Mouse (Mus musculus) frontal cortex, postnatal 25 days (tissue): ENCODE results near the gene Pde4d.
A peak's percentile ranks its signal among the peaks of the same experiment; 100 is the strongest.

Experiments
- DNase-seq, 2 experiments: peaks; one replicate each; pipeline ENCODE4 v3.0.0; 2022; ENCODE audit warnings: low spot score in 2 of 2

Gene Pde4d

GRCm38 (mm10) chr13:108449116-108450097 is at the start of gene Pde4d:
Gene Pde4d, plus strand, starts transcription at chr13:108449948.
- peak; percentile 13 to 15 for DNase-seq

- no peak for DNase-seq
Measured at GRCm38 (mm10) chr13:108403197-108403596, 46.6 kb upstream of the Pde4d start.

- DNase-seq, result no peak
Measured at GRCm38 (mm10) chr13:108404372-108404771, 45.4 kb upstream of the Pde4d start.

DNA sequence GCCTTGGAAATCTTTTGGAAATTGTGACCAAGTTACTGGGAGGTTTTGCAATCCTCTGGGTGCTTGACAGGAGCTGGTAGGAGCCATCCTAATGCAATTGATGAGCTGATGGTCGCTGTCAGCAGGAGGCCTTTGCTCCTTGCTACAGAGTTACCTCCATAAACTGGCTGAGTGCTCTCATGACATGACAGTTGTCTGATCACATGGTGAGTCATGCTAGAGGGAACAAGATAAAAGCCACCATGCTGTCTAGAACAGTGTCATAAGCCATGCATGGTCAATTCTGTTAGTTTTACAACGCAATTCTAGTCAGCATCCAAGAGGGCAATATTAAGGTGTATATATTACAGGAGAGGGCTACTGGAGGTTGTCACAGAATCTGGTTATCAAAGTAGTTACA is 34.3 kb upstream of the Pde4d start:
- no peak for DNase-seq

GRCm38 (mm10) chr13:108418741-108419507 is 30.8 kb upstream of the Pde4d start:
- no peak for DNase-seq

GRCm38 (mm10) chr13:108426322-108426721 is 23.4 kb upstream of the Pde4d start:
- no peak for DNase-seq

DNA sequence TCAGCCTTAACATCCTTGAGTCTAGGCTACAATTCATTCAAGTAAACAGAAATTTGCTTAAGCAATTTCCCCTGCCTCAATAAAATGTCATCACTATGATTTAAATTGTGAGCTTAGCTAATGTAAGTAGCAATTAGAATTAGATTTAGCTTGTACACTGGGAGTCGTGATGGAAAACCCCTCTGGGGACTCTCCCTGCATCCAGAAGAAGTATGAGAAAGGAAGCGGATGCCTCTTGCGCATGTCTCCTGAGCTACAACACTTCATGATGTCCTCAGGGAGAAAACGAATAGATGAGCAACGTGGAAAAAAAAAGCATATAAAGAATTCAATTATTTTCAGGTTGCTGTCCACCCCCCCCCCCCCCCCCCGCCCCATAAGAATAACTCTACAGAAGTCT is 20.9 kb upstream of the Pde4d start:
- DNase-seq, result no peak

DNA sequence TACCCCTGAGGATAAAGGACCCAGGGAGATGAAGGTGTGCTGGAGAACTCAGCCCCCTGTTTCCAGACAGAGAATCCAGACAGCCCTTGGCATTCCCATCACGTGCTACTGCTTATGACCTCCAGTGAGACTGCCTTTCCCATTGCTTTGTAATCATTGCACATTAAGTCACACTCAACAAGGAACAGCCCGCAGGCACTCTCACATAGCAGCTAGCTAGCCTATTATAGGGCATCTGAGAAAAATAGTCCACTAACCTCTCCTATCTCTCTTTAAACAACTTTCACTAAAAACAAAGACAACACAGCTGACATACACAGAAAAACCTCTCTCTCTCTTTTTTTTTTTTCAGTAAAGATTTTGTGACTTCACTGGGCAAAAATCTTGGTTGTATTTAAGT is 20.1 kb upstream of the Pde4d start:
- no peak for DNase-seq

- DNase-seq, result no peak
Measured at GRCm38 (mm10) chr13:108431776-108432175, 18.0 kb upstream of the Pde4d start.

- no peak for DNase-seq
Measured at GRCm38 (mm10) chr13:108435687-108436086, 14.1 kb upstream of the Pde4d start.

- DNase-seq, result no peak
Measured at GRCm38 (mm10) chr13:108437424-108437823, 12.3 kb upstream of the Pde4d start.

GRCm38 (mm10) chr13:108439012-108439411 is 10.7 kb upstream of the Pde4d start:
- DNase-seq, result no peak

- no peak for DNase-seq
Measured at GRCm38 (mm10) chr13:108448348-108448931, 1.3 kb upstream of the Pde4d start.

DNA sequence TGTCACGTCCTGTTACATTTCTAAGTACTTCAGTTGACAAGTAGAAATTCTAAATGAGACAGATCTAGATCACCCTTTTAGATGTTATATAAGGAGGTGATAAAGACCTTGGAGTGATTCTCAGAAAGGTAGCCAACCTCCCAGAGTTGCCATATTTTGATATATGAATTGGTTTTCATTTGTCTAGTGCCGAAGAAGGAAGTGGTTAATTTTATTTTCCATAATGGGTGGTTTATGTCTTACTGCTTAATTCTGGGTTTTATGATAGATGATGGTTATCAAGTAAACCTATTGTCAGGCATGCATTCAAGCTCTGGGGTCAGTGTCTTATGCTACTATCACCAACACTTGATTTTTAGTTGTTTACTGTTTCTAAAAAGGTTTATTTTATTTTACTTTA is 1.4 kb downstream of the Pde4d start:
- no peak for DNase-seq

DNA sequence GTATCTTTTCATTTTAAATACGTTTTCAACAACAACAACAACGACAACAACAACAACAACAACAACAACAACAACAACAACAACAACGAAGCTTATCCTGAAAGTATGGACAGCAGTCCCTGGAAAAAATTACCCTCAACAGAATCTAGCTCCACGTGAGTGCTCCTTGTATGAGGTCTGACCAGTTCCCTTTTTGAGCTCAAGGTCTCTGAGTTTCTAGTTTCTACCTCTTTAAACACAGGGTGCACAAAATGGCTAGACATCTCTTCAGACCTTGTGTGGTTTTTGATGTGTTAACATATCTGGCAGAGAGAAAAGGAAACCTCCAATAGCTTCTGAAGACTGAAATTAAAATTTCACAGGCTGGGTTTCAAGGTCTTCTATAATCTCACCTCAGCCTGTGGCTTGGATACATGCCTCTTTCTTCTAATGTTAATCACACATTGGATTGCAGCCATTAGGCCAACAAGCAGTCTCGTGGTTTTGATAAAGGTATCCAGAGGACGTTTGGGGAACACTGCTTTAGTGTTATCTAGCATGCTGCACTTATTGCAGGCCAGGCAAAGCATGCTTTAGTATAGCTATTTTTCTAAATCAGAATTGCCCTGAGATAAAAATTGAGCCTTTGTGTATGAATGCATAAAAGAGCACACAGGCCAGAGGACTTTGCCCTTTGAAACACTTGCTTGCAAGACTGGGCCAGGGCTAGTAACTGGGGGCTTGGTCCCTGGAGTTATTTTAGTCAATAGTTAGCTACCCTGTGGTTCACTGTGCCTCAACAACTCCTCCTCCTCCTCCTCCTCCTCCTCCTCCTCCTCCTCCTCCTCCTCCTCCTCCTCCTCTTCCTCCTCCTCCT is 3.5 kb downstream of the Pde4d start:
- DNase-seq, result no peak

DNA sequence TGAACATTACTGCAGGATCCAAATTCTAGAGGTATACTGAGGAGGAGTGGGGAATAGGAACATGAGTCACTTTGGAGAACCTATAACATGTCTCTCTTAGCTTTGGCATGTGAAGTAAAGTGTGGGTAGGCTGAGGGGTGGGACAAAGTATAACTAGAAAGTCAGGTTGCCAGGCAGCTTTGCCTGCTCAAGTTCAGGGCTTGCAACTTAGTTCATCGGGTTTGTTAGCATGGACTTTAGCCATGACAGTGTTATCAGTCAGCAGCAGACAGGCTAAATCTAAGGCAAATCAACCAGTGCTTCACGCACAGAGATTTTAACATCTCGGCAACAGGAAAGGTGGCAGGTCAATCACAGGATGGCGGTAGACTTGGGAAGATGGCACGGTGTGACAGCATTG is 12.8 kb downstream of the Pde4d start:
- no peak for DNase-seq

GRCm38 (mm10) chr13:108465755-108466154 is 16.0 kb downstream of the Pde4d start:
- no peak for DNase-seq

DNA sequence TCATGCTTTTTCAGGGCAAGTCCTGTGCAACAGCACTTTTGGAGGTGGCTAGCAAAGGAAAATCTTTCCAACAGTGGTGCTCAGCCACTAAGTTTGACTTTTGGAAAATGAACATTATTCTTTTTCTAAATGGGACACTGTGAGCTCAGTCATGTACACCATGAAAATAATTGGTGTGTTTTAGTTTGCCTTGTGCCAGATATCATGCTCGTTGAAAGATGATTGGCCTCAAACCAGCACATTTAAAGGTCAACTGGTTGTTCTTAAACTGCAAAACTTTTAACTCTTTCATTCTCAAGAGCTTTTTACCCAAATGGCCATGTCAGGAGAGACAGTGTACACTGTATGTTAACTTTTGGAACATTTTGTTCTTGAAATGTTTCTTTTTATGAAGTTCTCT is 17.3 kb downstream of the Pde4d start:
- DNase-seq, result no peak

- no peak for DNase-seq
Measured at GRCm38 (mm10) chr13:108480451-108480850, 30.7 kb downstream of the Pde4d start.

GRCm38 (mm10) chr13:108485036-108485435 is 35.3 kb downstream of the Pde4d start:
- no peak for DNase-seq

DNA sequence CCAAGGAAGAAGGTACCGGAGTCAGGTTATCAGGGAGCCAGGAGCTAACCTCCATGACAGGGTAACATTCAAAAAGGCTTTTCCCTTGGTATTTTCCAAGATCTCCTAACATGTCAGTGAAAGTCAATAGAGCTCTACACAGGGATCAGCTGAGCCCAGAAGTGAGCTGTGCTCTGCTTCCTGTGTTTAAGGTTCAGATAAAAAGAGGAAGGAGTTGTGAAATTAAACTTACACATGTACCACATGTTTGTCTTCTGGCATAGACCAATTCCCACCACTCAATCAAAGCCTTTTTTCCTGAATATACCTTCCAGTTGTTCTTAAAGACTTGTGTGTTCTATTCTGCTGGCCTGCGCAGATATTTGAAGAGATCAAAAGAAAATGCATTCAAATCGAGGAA is 37.3 kb downstream of the Pde4d start:
- DNase-seq, result no peak
